Mouse (Mus musculus): ENCODE data around the gene Serpina3j.
A peak's percentile ranks its signal among the peaks of the same experiment; 100 is the strongest.
"Not testable (repeated sequence)": the region's sequence is repeated elsewhere in the genome, so short reads cannot be mapped to it uniquely, and the experiment has no call there.

Gene Serpina3j

GRCm38 (mm10) chr12:104314253-104314652 is at the start of gene Serpina3j:
Gene Serpina3j, plus strand, starts transcription at chr12:104314553.
- no peak for DNase-seq (ENCODE audit: low spot score)

- DNase-seq (ENCODE audit: low spot score), result no peak
Observed at GRCm38 (mm10) chr12:104266374-104266773, 48.0 kb upstream of the Serpina3j start.

- DNase-seq (ENCODE audit: low spot score), result no peak
Observed at GRCm38 (mm10) chr12:104278216-104279055, 35.9 kb upstream of the Serpina3j start.

GRCm38 (mm10) chr12:104279056-104279435 is 35.3 kb upstream of the Serpina3j start:
- DNase-seq (ENCODE audit: low spot score), result no peak

GRCm38 (mm10) chr12:104283380-104283779 is 31.0 kb upstream of the Serpina3j start:
- DNase-seq (ENCODE audit: low spot score), result no peak

GRCm38 (mm10) chr12:104288336-104288735 is 26.0 kb upstream of the Serpina3j start:
- no peak for DNase-seq (ENCODE audit: low spot score)

- DNase-seq (ENCODE audit: low spot score), result no peak
Observed at GRCm38 (mm10) chr12:104289872-104290271, 24.5 kb upstream of the Serpina3j start.

- no peak for DNase-seq (ENCODE audit: low spot score)
Observed at GRCm38 (mm10) chr12:104293963-104294362, 20.4 kb upstream of the Serpina3j start.

GRCm38 (mm10) chr12:104298049-104298448 is 16.3 kb upstream of the Serpina3j start:
- DNase-seq (ENCODE audit: low spot score), result no peak

- DNase-seq (ENCODE audit: low spot score), result no peak
Observed at GRCm38 (mm10) chr12:104305991-104306390, 8.4 kb upstream of the Serpina3j start.

- no peak for DNase-seq (ENCODE audit: low spot score)
Observed at GRCm38 (mm10) chr12:104322454-104322853, 8.1 kb downstream of the Serpina3j start.

- DNase-seq (ENCODE audit: low spot score), result no peak
Observed at GRCm38 (mm10) chr12:104331701-104332100, 17.3 kb downstream of the Serpina3j start.

GRCm38 (mm10) chr12:104336873-104337272 is 22.5 kb downstream of the Serpina3j start:
- not testable (repeated sequence) for DNase-seq (ENCODE audit: low spot score)

- DNase-seq (ENCODE audit: low spot score), result not testable (repeated sequence)
Observed at GRCm38 (mm10) chr12:104338226-104338625, 23.9 kb downstream of the Serpina3j start, which contains the start of the genes Serpina3k and Serpina3m. Gene Serpina3k, plus strand, starts transcription at chr12:104338486. Gene Serpina3m, plus strand, starts transcription at chr12:104338486.

GRCm38 (mm10) chr12:104338705-104339104 is 24.4 kb downstream of the Serpina3j start:
- DNase-seq (ENCODE audit: low spot score), result no peak

- DNase-seq (ENCODE audit: low spot score), result not testable (repeated sequence)
Observed at GRCm38 (mm10) chr12:104342489-104342888, 28.1 kb downstream of the Serpina3j start.

- DNase-seq (ENCODE audit: low spot score), result no peak
Observed at GRCm38 (mm10) chr12:104345181-104345580, 30.8 kb downstream of the Serpina3j start.

GRCm38 (mm10) chr12:104345707-104346106 is 31.4 kb downstream of the Serpina3j start:
- DNase-seq (ENCODE audit: low spot score), result no peak

GRCm38 (mm10) chr12:104347091-104347490 is 32.7 kb downstream of the Serpina3j start:
- no peak for DNase-seq (ENCODE audit: low spot score)

GRCm38 (mm10) chr12:104351812-104352211 is 37.5 kb downstream of the Serpina3j start:
- peak; percentile 71 for DNase-seq (ENCODE audit: low spot score)

- DNase-seq (ENCODE audit: low spot score), result no peak
Observed at GRCm38 (mm10) chr12:104356006-104356405, 41.7 kb downstream of the Serpina3j start.

- no peak for DNase-seq (ENCODE audit: low spot score)
Observed at GRCm38 (mm10) chr12:104369986-104370385, 55.6 kb downstream of the Serpina3j start.

Measured in adipocyte (in vitro differentiated cells).